Comparison of ENCODE assay signal across 27 mouse cellular contexts in the genomic region with DNA sequence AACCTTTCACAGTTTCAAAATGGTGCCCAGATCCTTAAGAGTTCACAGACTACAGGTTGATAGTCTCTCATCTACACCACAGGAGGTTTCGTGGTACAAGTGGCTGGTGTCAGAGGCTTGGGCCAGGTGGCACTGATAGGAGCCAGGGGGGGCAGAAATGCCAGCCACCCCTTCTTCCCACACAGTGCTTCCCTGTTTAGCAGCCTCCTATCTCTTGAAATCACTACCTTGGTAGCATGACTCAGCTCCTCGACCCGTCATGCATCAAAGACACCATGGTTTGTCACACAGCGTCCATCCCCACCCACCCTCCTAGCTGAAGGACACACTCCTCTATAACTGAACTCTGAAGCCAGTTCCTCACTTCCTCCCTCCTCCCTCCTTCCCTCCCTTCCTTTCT.
DNase-seq lines count a peak whose midpoint lies in the region; ATAC-seq and TF ChIP-seq lines count a peak whose summit lies in the region.
"Had no signal": no experiment of that assay in that cellular context is flagged by ENCODE, and none has a peak within 500 bp of the region (broad histone marks: within the 10 kb centered on the region; RNA-seq: fewer than 3 reads in every experiment).

No protein-coding gene starts in this region.

- no peak overlapping the region for H3K9ac ChIP-seq in forebrain, embryonic 11.5 days (ENCODE audit: low read length)
- H3K9ac ChIP-seq in lung, postnatal 0 days (replicated peaks; ENCODE audit: low read depth) = no peak overlapping the region
- H3K9ac ChIP-seq: heart, embryonic 15.5 days; hindbrain, embryonic 15.5 days; limb, embryonic 12.5 days; liver, embryonic 12.5 days; midbrain, embryonic 15.5 days; neural tube, embryonic 13.5 days had no signal

- H3K27ac ChIP-seq in forebrain, embryonic 11.5 days (ENCODE audit: low read depth, low read length) = no peak overlapping the region
- H3K27ac ChIP-seq in lung, postnatal 0 days (ENCODE audit: low read length) = no peak overlapping the region
- H3K27ac ChIP-seq: forebrain, embryonic 10.5 days; heart, embryonic 15.5 days; hindbrain, embryonic 15.5 days; kidney, postnatal 0 days; layer of hippocampus, adult 2 months; limb, embryonic 12.5 days; liver, embryonic 12.5 days; midbrain, embryonic 15.5 days; neural tube, embryonic 13.5 days had no signal

- WGBS in forebrain, embryonic 11.5 days = 87% methylated on average over 4 of the region's 4 CpGs
- WGBS in lung, postnatal 0 days = 64% methylated on average over 4 of the region's 4 CpGs

- no peak overlapping the region for H3K4me2 ChIP-seq in forebrain, embryonic 11.5 days (ENCODE audit: low read depth, low read length, severe bottlenecking)
- H3K4me2 ChIP-seq in lung, postnatal 0 days (replicated peaks; ENCODE audit: low read depth, low read length) = no peak overlapping the region
- H3K4me2 ChIP-seq: heart, embryonic 15.5 days; hindbrain, embryonic 15.5 days; limb, embryonic 12.5 days; liver, embryonic 12.5 days; midbrain, embryonic 15.5 days; neural tube, embryonic 13.5 days had no signal

- no peak overlapping the region for H3K4me3 ChIP-seq in forebrain, embryonic 11.5 days (ENCODE audit: low read depth, low read length)
- H3K4me3 ChIP-seq in lung, postnatal 0 days (ENCODE audit: low read depth, low read length) = no peak overlapping the region
- H3K4me3 ChIP-seq: forebrain, embryonic 10.5 days; heart, embryonic 15.5 days; hindbrain, embryonic 15.5 days; layer of hippocampus, adult 2 months; limb, embryonic 12.5 days; liver, embryonic 12.5 days; megakaryocyte, embryonic 14.5 days; midbrain, embryonic 15.5 days; myocyte; neural tube, embryonic 13.5 days had no signal

- TF ChIP-seq EP300 in lung, postnatal 0 days (IDR thresholded peaks at IDR 0.05) = no peak

- DNase-seq in thymus, postnatal 14 days = peak; percentile 18
- DNase-seq in thymus, postnatal 10 days (ENCODE audit: low spot score in 2 of 2) = no peak
- DNase-seq in adrenal gland, postnatal 10 days = peak; percentile 32
- DNase-seq in c-Kit-positive CD71-positive TER-119-negative erythroid progenitor cells, embryonic 14.5 days (ENCODE audit: low read depth) = peak; percentile 5
- no peak for DNase-seq in lung, postnatal 25 days (ENCODE audit: low spot score)
- no peak for DNase-seq in forebrain, embryonic 11.5 days (ENCODE audit: low spot score)
- no peak for DNase-seq in lung, postnatal 0 days (ENCODE audit: low spot score)
- DNase-seq in cerebellum, adult 18-20 months = no peak
- DNase-seq: cerebellum, adult 9-11 months; gastrocnemius, postnatal 36 days; heart, postnatal 4 days; kidney, adult 2 months; lung, adult 18-20 months; lung, postnatal 14 days; retina, postnatal 1 day; right cerebral cortex, postnatal 25 days had no signal

- no peak for TF ChIP-seq CTCF in lung, postnatal 0 days (IDR thresholded peaks at IDR 0.05)

- no peaks in the 10 kb centered on the region for H3K4me1 ChIP-seq in forebrain, embryonic 11.5 days (replicated peaks; ENCODE audit: control insufficient read depth, insufficient read depth, low read length)
- no peaks in the 10 kb centered on the region for H3K4me1 ChIP-seq in lung, postnatal 0 days (ENCODE audit: insufficient read depth, low read depth, low read length)
- H3K4me1 ChIP-seq: forebrain, embryonic 10.5 days; heart, embryonic 15.5 days; hindbrain, embryonic 15.5 days; limb, embryonic 12.5 days; liver, embryonic 12.5 days; midbrain, embryonic 15.5 days; neural tube, embryonic 13.5 days had no signal

- H3K27me3 ChIP-seq in forebrain, embryonic 11.5 days (ENCODE audit: control insufficient read depth, insufficient read depth, low read length) = no peaks in the 10 kb centered on the region
- no peaks in the 10 kb centered on the region for H3K27me3 ChIP-seq in lung, postnatal 0 days (replicated peaks; ENCODE audit: insufficient read depth, low read length)
- H3K27me3 ChIP-seq: heart, embryonic 15.5 days; hindbrain, embryonic 15.5 days; limb, embryonic 12.5 days; liver, embryonic 12.5 days; midbrain, embryonic 15.5 days; neural tube, embryonic 13.5 days had no signal

- no peaks in the 10 kb centered on the region for H3K36me3 ChIP-seq in forebrain, embryonic 11.5 days (ENCODE audit: control insufficient read depth, insufficient read depth, low read length)
- H3K36me3 ChIP-seq in lung, postnatal 0 days (ENCODE audit: insufficient read depth, low read length) = no peaks in the 10 kb centered on the region
- H3K36me3 ChIP-seq: forebrain, embryonic 10.5 days; heart, embryonic 15.5 days; limb, embryonic 12.5 days; liver, embryonic 12.5 days had no signal

- ATAC-seq in forebrain, embryonic 11.5 days (replicated peaks; ENCODE audit: low FRiP score) = no peak
- no peak for ATAC-seq in lung, postnatal 0 days
- ATAC-seq: liver, embryonic 12.5 days; midbrain, embryonic 15.5 days had no signal

- no peaks in the 10 kb centered on the region for H3K9me3 ChIP-seq in forebrain, embryonic 11.5 days (ENCODE audit: control insufficient read depth, low read length)
- H3K9me3 ChIP-seq in lung, postnatal 0 days (ENCODE audit: low read length) = no peaks in the 10 kb centered on the region
- H3K9me3 ChIP-seq: forebrain, embryonic 10.5 days; heart, embryonic 15.5 days; hindbrain, embryonic 15.5 days; limb, embryonic 12.5 days; liver, embryonic 12.5 days; megakaryocyte, embryonic 14.5 days; midbrain, embryonic 15.5 days; neural tube, embryonic 13.5 days had no signal

Comparison
In these comparisons a context has a peak if more than half of its experiments do, and no peak if none do; other contexts are left out.
1. DNase-seq: peak in thymus, postnatal 14 days (single experiment), adrenal gland, postnatal 10 days (single experiment) and c-Kit-positive CD71-positive TER-119-negative erythroid progenitor cells, embryonic 14.5 days (single experiment); none in thymus, postnatal 10 days (0 of 2), lung, postnatal 25 days (single experiment), forebrain, embryonic 11.5 days (single experiment), lung, postnatal 0 days (single experiment) and cerebellum, adult 18-20 months (0 of 2).